Mouse (Mus musculus) testis, adult 10 weeks (tissue): Measurements from ENCODE around the gene Pogz. TPM values are rescaled to one million over a fixed set of nuclear protein-coding genes. Genes with fewer than 3 reads are reported as not detected.

Experiments
- polyA plus RNA-seq: library from polyadenylated mRNA; stranded (reverse); fragments of 350-450 nt; fragmentation: Illumina TruSeq; extraction: RNeasy Lipid Tissue Mini Kit (QIAGEN cat#74804); gene quantifications from one replicate; pipeline ENCODE4 v1.2.3, GENCODE M21; 2014; ENCODE audit warnings: low read depth, low replicate concordance

Pogz gene
- 13.1 TPM for polyA plus RNA-seq

GRCm38 (mm10) chr3:94837183-94837890 lies at the start of gene Pogz:
Gene Pogz, plus strand, starts transcription at chr3:94837567.

GRCm38 (mm10) chr3:94886316-94887224 lies 49.2 kb downstream of the Pogz start, which contains the start of gene Psmb4:
Gene Psmb4, minus strand, starts transcription at chr3:94886961.

Other genes with a start within 250 kb of the Pogz start
- gene Gm10972, start 194.5 kb upstream of the Pogz start, polyA plus RNA-seq, result not detected
- gene Tuft1, start 178.7 kb upstream of the Pogz start, polyA plus RNA-seq, result 7.3 TPM
- not detected for gene Selenbp2, start 144.0 kb upstream of the Pogz start, polyA plus RNA-seq
- gene Cgn, start 51.1 kb upstream of the Pogz start, polyA plus RNA-seq, result 8.2 TPM
- gene Psmb4, start 49.4 kb downstream of the Pogz start, polyA plus RNA-seq, result 52.5 TPM
- 2.2 TPM for gene Selenbp1, start 95.5 kb downstream of the Pogz start, polyA plus RNA-seq
- gene Rfx5, start 116.5 kb downstream of the Pogz start, polyA plus RNA-seq, result 11.5 TPM
- gene Pi4kb, start 137.2 kb downstream of the Pogz start, polyA plus RNA-seq, result 8.2 TPM
- gene Zfp687, start 177.9 kb downstream of the Pogz start, polyA plus RNA-seq, result 11.3 TPM
- 14.9 TPM for gene Psmd4, start 205.0 kb downstream of the Pogz start, polyA plus RNA-seq